Mouse (Mus musculus) lung, embryonic 14.5 days (tissue): ENCODE data around the gene Mest. TPM values are rescaled to one million over a fixed set of nuclear protein-coding genes. Genes with fewer than 3 reads are reported as not detected.

Experiments used
- ATAC-seq: fragments of 200-750 bp; cut with Nextera tagmentation; 2 replicates; pipeline ENCODE4 v1.8.0; 2017; ENCODE audit warnings: mild to moderate bottlenecking, moderate TSS enrichment, moderate library complexity; ENCODE audit not compliant: insufficient read depth
- DNase-seq: peaks from one replicate; pipeline ENCODE4 v3.0.0-alpha.2; 2015
- H3K27ac ChIP-seq: fragments of 300-500 bp; sonication (generic); 2 replicates; pipeline ENCODE4 v1.5.1; 2014; ENCODE audit warnings: low read depth, mild to moderate bottlenecking, moderate library complexity
- H3K27me3 ChIP-seq: fragments of 300-500 bp; sonication (generic); 2 replicates; pipeline ENCODE4 v1.6.1; 2014; ENCODE audit warnings: low read length, control low read depth; ENCODE audit not compliant: insufficient read depth
- H3K36me3 ChIP-seq: fragments of 300-500 bp; sonication (generic); 2 replicates; pipeline ENCODE4 v1.6.1; 2014; ENCODE audit warnings: control low read depth; ENCODE audit not compliant: insufficient read depth
- H3K4me1 ChIP-seq: fragments of 300-500 bp; sonication (generic); 2 replicates; pipeline ENCODE4 v1.6.1; 2014; ENCODE audit warnings: antibody characterized with exemption, control low read depth; ENCODE audit not compliant: insufficient read depth
- H3K4me2 ChIP-seq: fragments of 300-500 bp; sonication (generic); 2 replicates; pipeline ENCODE4 v1.6.1; 2014; ENCODE audit warnings: mild to moderate bottlenecking
- H3K4me3 ChIP-seq: fragments of 300-500 bp; sonication (generic); 2 replicates; pipeline ENCODE4 v1.5.1; 2014; ENCODE audit warnings: low read depth, low read length
- H3K9ac ChIP-seq: fragments of 300-500 bp; sonication (generic); 2 replicates; pipeline ENCODE4 v1.6.1; 2014
- H3K9me3 ChIP-seq: fragments of 300-500 bp; sonication (generic); 2 replicates; pipeline ENCODE4 v1.6.1; 2016; ENCODE audit warnings: low read depth, low read length, control low read depth
- CTCF ChIP-seq: IDR thresholded peaks from 2 replicates; pipeline ENCODE4 v1.5.1; 2016; ENCODE audit warnings: antibody characterized with exemption, low read depth
- WGBS: fragments of 180-500 bp; shearing (Covaris S2); extraction: QIAGEN DNeasy Blood & Tissue Kit; methylation state at CpG from one replicate; pipeline ENCODE4 v1.1.7; 2014; 5-methylcytosine and 5-hydroxymethylcytosine counted together
- polyA plus RNA-seq: library from polyadenylated mRNA; unstranded; fragments of >200 nt; fragmentation: Nextera tagmentation; extraction: Ambion mirVana; gene quantifications from 2 replicates; pipeline ENCODE4 v1.2.1, GENCODE M21; 2014

The Mest gene
- polyA plus RNA-seq, 1 experiment from 2014 or later: 1,596 TPM

DNA sequence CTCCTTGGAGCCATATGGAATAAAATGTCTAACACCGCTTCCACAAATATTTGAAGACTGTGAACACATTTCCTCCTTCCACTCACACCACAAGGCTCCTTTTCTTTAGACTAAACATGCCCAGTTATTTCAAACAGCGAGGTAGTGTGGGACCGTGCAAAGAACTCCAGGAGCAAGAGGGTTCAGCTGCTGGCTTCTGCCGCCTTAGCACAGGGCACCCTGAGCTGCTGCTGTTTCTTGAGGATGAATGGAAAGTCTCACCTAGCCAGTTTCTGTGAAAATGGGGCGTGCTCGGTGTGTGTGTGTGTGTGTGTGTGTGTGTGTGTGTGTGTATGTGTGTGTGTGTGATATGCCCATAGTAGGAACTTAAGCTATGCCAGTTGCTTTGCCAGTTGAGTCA lies 11.1 kb downstream of the Mest start:
- Histone ChIP-seq H3K27me3 (no peaks in the 10 kb centered on the region), H3K4me3 (no peak overlapping the region), H3K27ac (peak overlapping the region; percentile 88; the same call in 1 of the 2 replicates), H3K9me3 (peaks cover 45% of the 10 kb centered on the region), H3K36me3 (no peaks in the 10 kb centered on the region), H3K9ac (no peak overlapping the region), H3K4me1 (0 out of 2 replicates have a peak, but pooled peaks cover 11% of the 10 kb centered on the region), H3K4me2 (peak overlapping the region; percentile 71)
- DNase-seq (peak; percentile 68), ATAC-seq (no peak)
- 45% methylated on average over 6 of the region's 6 CpGs for WGBS
- no peak for TF ChIP-seq CTCF

DNA sequence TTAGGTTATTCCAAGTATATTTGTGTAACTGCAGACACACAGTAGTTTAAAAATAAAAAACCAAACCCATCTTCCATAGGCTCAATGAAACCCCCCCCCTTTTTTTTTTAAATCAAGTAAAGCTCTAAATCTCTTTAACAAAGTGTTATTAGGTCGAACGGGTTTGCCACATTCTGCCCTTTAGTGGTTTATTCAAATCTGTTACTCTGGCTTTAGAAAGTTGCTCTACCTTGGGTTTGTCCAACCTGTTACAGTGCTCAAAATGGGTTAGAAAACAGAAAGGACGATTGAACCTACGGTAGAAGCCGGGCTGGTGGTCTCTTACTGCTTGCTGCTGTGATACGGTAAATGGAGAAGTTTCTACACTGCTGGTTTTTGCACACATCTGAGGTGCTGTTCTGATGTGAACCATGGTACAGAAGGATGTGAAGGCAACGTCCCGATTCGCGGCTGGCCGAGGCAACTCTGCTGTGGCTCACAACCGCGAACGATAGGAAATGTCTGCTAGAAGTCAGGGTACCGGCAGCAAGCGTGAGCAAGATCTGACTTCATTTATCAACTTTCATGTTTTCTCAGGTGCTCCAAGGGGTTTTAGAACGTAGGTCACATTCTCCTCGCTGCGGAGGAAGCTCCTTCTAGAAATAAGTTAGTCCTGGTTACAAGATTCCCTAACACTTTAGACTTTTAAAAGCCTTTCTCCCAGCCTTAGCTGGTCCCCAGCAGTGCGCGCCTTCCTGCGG lies 11.8 kb downstream of the Mest start:
- 0 out of 2 replicates have a peak, but pooled peaks cover 7% of the 10 kb centered on the region for H3K4me1 ChIP-seq
- peaks cover 50% of the 10 kb centered on the region for H3K9me3 ChIP-seq
- no peak overlapping the region; the same call in 1 of the 2 replicates for H3K4me3 ChIP-seq
- WGBS: 52% methylated on average over 22 of the region's 22 CpGs
- ATAC-seq (no peak), DNase-seq (no peak)
- peak overlapping the region; percentile 71 for H3K4me2 ChIP-seq
- H3K9ac ChIP-seq: peak overlapping the region; percentile 41
- no peaks in the 10 kb centered on the region for H3K36me3 ChIP-seq
- H3K27me3 ChIP-seq: no peaks in the 10 kb centered on the region
- no peak for TF ChIP-seq CTCF
- H3K27ac ChIP-seq: peak overlapping the region; percentile 88

- peak overlapping the region; percentile 71 for H3K4me2 ChIP-seq
- 0 out of 2 replicates have a peak, but pooled peaks cover 3% of the 10 kb centered on the region for H3K4me1 ChIP-seq
- no peak overlapping the region; the same call in 1 of the 2 replicates for H3K4me3 ChIP-seq
- H3K27ac ChIP-seq: peak overlapping the region; percentile 88
- 44% methylated on average over 15 of the region's 15 CpGs for WGBS
- H3K9me3 ChIP-seq: peaks cover 51% of the 10 kb centered on the region
- H3K27me3 ChIP-seq: no peaks in the 10 kb centered on the region
- no peaks in the 10 kb centered on the region for H3K36me3 ChIP-seq
- ATAC-seq (no peak), DNase-seq (peak; percentile 49)
- peak overlapping the region; percentile 41 for H3K9ac ChIP-seq
- no peak for TF ChIP-seq CTCF
Observed at GRCm38 (mm10) chr6:30735728-30736371, 12.5 kb downstream of the Mest start.

DNA sequence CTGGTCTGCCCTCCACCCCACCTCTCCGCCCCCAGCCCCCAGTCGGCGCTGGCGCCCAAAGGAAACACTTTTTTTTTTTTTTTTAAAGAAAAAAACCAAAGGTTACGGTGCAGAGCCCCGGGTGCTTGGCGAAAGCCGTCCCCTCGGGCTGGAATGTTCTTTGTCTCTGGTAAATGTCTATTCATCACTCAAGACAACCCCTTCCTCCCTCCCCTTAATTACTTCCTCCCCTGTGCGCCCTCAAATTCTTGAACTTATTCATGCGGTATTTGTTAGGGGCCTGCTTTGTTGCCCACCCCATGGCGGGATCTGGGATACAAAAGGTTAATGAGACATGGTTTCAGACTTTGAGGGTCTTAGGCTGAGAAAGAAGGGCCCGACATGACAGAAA lies 13.0 kb downstream of the Mest start:
- H3K27ac ChIP-seq: peak overlapping the region; percentile 88
- WGBS: 36% methylated on average over 13 of the region's 13 CpGs
- no peak overlapping the region for H3K4me3 ChIP-seq
- TF ChIP-seq CTCF: no peak
- peaks cover 51% of the 10 kb centered on the region for H3K9me3 ChIP-seq
- H3K36me3 ChIP-seq: no peaks in the 10 kb centered on the region
- H3K9ac ChIP-seq: no peak overlapping the region
- H3K27me3 ChIP-seq: no peaks in the 10 kb centered on the region
- H3K4me2 ChIP-seq: peak overlapping the region; percentile 71
- DNase-seq (peak; percentile 66), ATAC-seq (peak; percentile 41; the same call in 1 of the 2 replicates)
- 0 out of 2 replicates have a peak, but pooled peaks cover 3% of the 10 kb centered on the region for H3K4me1 ChIP-seq

DNA sequence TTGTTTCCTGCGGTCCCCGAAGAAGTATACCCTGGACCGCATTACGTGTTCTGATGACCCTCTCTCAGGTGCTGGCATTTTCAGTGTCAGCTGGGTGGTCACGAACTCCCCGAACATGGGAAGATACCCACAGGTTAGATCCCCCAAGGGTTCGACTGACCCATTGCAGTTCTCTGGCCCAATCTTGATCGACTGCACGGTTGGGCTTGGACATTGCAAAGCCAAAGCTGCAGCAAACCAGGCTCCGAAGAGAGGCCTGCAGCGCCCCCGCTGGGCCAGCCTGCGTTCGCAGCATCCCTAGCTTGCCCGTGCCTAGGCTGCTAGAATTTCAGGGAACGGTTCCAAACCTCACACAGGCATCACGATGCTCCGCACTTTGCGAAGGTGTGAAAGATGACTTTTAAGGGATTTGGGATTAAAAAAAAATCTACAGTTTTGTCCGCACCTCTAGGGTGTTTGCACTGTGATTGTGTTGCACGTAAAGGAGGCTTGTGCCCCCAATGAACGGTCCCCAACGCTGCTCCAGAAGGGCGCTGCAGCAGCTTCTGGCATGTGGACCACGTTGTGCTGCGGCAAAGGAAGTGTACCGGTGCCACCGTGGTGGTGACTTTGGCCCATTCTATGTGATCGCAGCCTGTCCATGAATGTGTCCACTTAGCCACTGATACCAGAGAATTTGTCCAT lies 13.7 kb downstream of the Mest start:
- Histone ChIP-seq H3K36me3 (peaks cover 4% of the 10 kb centered on the region), H3K27me3 (no peaks in the 10 kb centered on the region), H3K4me1 (0 out of 2 replicates have a peak, but pooled peaks cover 3% of the 10 kb centered on the region), H3K4me2 (peak overlapping the region; percentile 71), H3K4me3 (peak overlapping the region; percentile 52), H3K27ac (peak overlapping the region; percentile 88), H3K9ac (peak overlapping the region; percentile 24), H3K9me3 (peaks cover 51% of the 10 kb centered on the region)
- ATAC-seq (peak; percentile 71), DNase-seq (peak; percentile 93)
- WGBS: 50% methylated on average over 29 of the region's 29 CpGs
- TF ChIP-seq CTCF: peak; percentile 79

DNA sequence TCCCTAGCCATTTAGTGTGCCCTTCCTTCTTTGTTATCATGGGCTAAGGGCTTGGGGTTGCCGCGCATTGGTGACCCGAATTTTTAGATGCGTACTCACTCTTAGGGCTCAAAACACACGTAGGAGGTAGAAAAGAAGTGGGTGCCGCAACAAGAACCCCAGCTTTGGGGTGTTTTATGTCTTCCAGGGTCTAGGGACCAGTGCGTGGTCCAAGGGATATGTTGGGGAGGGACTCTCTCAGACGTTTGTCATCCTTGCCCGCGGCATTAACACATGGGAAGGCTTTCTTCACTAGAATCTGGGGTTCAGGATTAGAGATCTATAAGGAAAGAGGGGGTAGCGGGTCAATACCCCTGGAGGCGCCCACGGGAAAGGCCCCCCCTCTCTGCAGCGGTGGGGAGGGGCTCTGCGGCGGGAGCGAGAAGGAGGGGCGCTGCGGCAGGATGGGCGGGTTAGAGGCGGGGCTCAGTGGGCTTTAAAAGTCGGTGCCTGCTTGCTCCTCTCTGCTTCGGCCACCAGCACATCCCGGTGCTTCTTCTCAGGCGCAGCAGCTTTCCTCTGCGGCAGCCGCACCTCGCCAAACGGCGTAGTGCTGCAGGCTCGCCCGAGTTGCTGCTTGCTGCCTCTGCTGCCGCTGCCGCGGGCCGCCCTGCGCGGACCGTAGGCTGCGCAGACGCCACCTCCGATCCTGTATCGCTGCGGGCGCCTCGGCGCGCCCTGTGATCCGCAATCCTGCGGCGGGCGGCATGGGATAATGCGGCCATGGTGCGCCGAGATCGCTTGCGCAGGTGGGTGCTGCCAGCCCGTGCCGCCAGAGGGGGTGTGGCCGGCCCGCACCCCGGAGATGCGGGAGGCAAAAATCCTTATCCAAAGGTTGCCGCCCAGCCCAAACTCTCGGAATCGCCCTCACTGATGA lies 14.5 kb downstream of the Mest start:
- H3K9me3 ChIP-seq: peaks cover 50% of the 10 kb centered on the region
- peak; percentile 77 for ATAC-seq
- peak overlapping the region; percentile 70 for H3K9ac ChIP-seq
- peak overlapping the region; percentile 74 for H3K27ac ChIP-seq
- 59% methylated on average over 63 of the region's 66 CpGs for WGBS
- TF ChIP-seq CTCF: peak; percentile 13; the same call in 1 of the 2 replicates
- peak overlapping the region; percentile 52 for H3K4me3 ChIP-seq
- H3K27me3 ChIP-seq: no peaks in the 10 kb centered on the region
- H3K4me1 ChIP-seq: 0 out of 2 replicates have a peak, but pooled peaks cover 3% of the 10 kb centered on the region
- peaks cover 12% of the 10 kb centered on the region for H3K36me3 ChIP-seq
- peak; percentile 88 for DNase-seq
- H3K4me2 ChIP-seq: peak overlapping the region; percentile 71
